Mouse (Mus musculus) heart, embryonic 16.5 days (tissue): ENCODE measurements at regions not wholly inside any gene's neighbourhood (a gene's known extent, or its start where the extent isn't known, plus 50 kb on each side); places are given as distances from the start of the nearest gene placed in this dataset.

Experiments used
- ATAC-seq: fragments of 200-750 bp; cut with Nextera tagmentation; replicated peaks from 2 replicates; pipeline ENCODE4 v1.8.0; 2017; ENCODE audit warnings: moderate number of reproducible peaks; ENCODE audit not compliant: insufficient read depth, low FRiP score; ENCODE audit errors: extremely low read depth
- H3K27ac ChIP-seq: fragments of 300-500 bp; sonication (generic); 2 replicates; pipeline ENCODE4 v1.5.1; 2014; ENCODE audit warnings: mild to moderate bottlenecking, low read length, control low read depth, moderate library complexity
- H3K27me3 ChIP-seq: fragments of 300-500 bp; sonication (generic); 2 replicates; pipeline ENCODE4 v1.6.1; 2014; ENCODE audit warnings: low read length, mixed read lengths; ENCODE audit not compliant: control insufficient read depth, insufficient read depth
- H3K36me3 ChIP-seq: fragments of 300-500 bp; sonication (generic); 2 replicates; pipeline ENCODE4 v1.6.1; 2014; ENCODE audit not compliant: control insufficient read depth, insufficient read depth
- H3K4me1 ChIP-seq: fragments of 300-500 bp; sonication (generic); 2 replicates; pipeline ENCODE4 v1.6.1; 2014; ENCODE audit warnings: low read length, mixed read lengths; ENCODE audit not compliant: control insufficient read depth, insufficient read depth
- H3K4me2 ChIP-seq: fragments of 300-500 bp; sonication (generic); 2 replicates; pipeline ENCODE4 v1.6.1; 2014; ENCODE audit warnings: low read depth, mild to moderate bottlenecking, control low read depth, low read length
- H3K4me3 ChIP-seq: fragments of 300-500 bp; sonication (generic); 2 replicates; pipeline ENCODE4 v1.5.1; 2014; ENCODE audit warnings: mild to moderate bottlenecking, control low read depth, low read length
- H3K9ac ChIP-seq: fragments of 300-500 bp; sonication (generic); 2 replicates; pipeline ENCODE4 v1.6.1; 2014; ENCODE audit warnings: low read length, control low read depth
- H3K9me3 ChIP-seq: fragments of 300-500 bp; sonication (generic); replicated peaks from 2 replicates; pipeline ENCODE4 v1.6.1; 2016; ENCODE audit warnings: low read length; ENCODE audit not compliant: control insufficient read depth
- WGBS: fragments of 180-500 bp; shearing (Covaris S2); extraction: QIAGEN DNeasy Blood & Tissue Kit; methylation state at CpG from one replicate; pipeline ENCODE4 v1.1.7; 2014; 5-methylcytosine and 5-hydroxymethylcytosine counted together

DNA sequence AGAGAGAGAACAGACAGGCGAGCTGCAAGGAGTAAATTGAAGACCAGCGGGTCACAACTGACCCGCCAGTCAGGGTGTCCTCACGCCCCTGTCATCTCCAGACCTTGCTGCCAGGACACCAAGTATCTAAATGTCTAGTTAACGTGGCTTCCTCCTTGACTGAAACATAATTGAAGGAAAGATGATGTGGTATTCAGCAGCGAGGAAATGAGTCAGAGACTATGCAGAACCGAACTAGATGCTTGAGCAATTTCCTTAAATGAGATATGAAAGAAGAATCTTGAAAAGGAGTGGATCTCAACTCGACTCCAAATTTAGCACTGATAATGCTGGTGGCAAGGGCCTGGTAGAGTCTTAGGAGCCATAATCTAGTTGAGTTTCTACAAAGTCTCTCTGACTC, 329.3 kb upstream of the Fam92a start:
- H3K4me3 ChIP-seq: no peak overlapping the region
- no peak overlapping the region for H3K27ac ChIP-seq
- WGBS: 60% methylated on average over 8 of the region's 8 CpGs
- no peak overlapping the region for H3K9ac ChIP-seq
- H3K4me1 ChIP-seq: peaks cover 2% of the 10 kb centered on the region
- no peak overlapping the region for H3K4me2 ChIP-seq
- no peak for ATAC-seq
- H3K9me3 ChIP-seq: no peaks in the 10 kb centered on the region
- H3K36me3 ChIP-seq: no peaks in the 10 kb centered on the region
- H3K27me3 ChIP-seq: no peaks in the 10 kb centered on the region

- no peaks in the 10 kb centered on the region for H3K9me3 ChIP-seq
- no peaks in the 10 kb centered on the region for H3K4me1 ChIP-seq
- ATAC-seq: no peak
- H3K4me3 ChIP-seq: no peak overlapping the region
- H3K27me3 ChIP-seq: no peaks in the 10 kb centered on the region
- no peak overlapping the region for H3K9ac ChIP-seq
- WGBS: 19% methylated on average over 4 of the region's 4 CpGs
- no peak overlapping the region for H3K27ac ChIP-seq
- no peaks in the 10 kb centered on the region for H3K36me3 ChIP-seq
- no peak overlapping the region for H3K4me2 ChIP-seq
Observed at GRCm38 (mm10) chr4:12498426-12498825, 326.6 kb upstream of the Fam92a start.

GRCm38 (mm10) chr4:12492468-12492867, 320.7 kb upstream of the Fam92a start:
- Histone ChIP-seq H3K9ac (no peak overlapping the region), H3K27ac (no peak overlapping the region), H3K4me2 (no peak overlapping the region), H3K4me1 (no peaks in the 10 kb centered on the region), H3K4me3 (no peak overlapping the region), H3K9me3 (no peaks in the 10 kb centered on the region), H3K27me3 (no peaks in the 10 kb centered on the region), H3K36me3 (no peaks in the 10 kb centered on the region)
- WGBS: 63% methylated on average over 2 of the region's 2 CpGs
- no peak for ATAC-seq

DNA sequence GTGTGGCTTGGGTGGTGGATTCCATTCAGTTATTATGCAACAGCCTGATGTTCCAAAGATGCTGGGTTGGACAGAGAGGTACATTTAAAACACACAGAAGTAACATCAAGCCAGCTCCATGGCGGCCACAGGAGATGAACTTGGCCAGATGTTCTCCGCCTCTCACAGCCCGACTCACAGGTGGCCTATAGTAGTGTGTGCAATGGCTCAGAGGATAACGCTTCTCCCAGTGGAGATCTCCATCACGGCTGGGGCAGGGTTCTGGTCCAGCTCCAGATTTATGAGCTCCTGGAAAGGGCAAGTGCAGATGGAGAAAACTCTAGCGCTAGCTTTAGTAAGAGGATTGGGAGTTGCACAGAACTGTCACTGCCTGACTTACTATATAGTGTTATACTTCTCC, 319.5 kb upstream of the Fam92a start:
- H3K36me3 ChIP-seq: no peaks in the 10 kb centered on the region
- no peak overlapping the region for H3K4me3 ChIP-seq
- no peaks in the 10 kb centered on the region for H3K9me3 ChIP-seq
- no peak overlapping the region for H3K27ac ChIP-seq
- no peak overlapping the region for H3K9ac ChIP-seq
- no peak overlapping the region for H3K4me2 ChIP-seq
- no peaks in the 10 kb centered on the region for H3K4me1 ChIP-seq
- WGBS: 86% methylated on average over 6 of the region's 6 CpGs
- no peaks in the 10 kb centered on the region for H3K27me3 ChIP-seq
- ATAC-seq: no peak

- no peak for ATAC-seq
- H3K4me3 ChIP-seq: no peak overlapping the region
- no peaks in the 10 kb centered on the region for H3K4me1 ChIP-seq
- no peaks in the 10 kb centered on the region for H3K27me3 ChIP-seq
- H3K9ac ChIP-seq: no peak overlapping the region
- H3K9me3 ChIP-seq: no peaks in the 10 kb centered on the region
- no peak overlapping the region for H3K27ac ChIP-seq
- no peaks in the 10 kb centered on the region for H3K36me3 ChIP-seq
- WGBS: 56% methylated on average over 3 of the region's 3 CpGs
- H3K4me2 ChIP-seq: no peak overlapping the region
Observed at GRCm38 (mm10) chr4:12490066-12490465, 318.3 kb upstream of the Fam92a start.

- H3K9me3 ChIP-seq: no peaks in the 10 kb centered on the region
- H3K4me2 ChIP-seq: no peak overlapping the region
- H3K27ac ChIP-seq: no peak overlapping the region
- no peaks in the 10 kb centered on the region for H3K4me1 ChIP-seq
- H3K4me3 ChIP-seq: no peak overlapping the region
- ATAC-seq: no peak
- H3K9ac ChIP-seq: no peak overlapping the region
- H3K36me3 ChIP-seq: no peaks in the 10 kb centered on the region
- H3K27me3 ChIP-seq: no peaks in the 10 kb centered on the region
- WGBS: 57% methylated on average over 6 of the region's 6 CpGs
Observed at GRCm38 (mm10) chr4:12489358-12489757, 317.5 kb upstream of the Fam92a start.

DNA sequence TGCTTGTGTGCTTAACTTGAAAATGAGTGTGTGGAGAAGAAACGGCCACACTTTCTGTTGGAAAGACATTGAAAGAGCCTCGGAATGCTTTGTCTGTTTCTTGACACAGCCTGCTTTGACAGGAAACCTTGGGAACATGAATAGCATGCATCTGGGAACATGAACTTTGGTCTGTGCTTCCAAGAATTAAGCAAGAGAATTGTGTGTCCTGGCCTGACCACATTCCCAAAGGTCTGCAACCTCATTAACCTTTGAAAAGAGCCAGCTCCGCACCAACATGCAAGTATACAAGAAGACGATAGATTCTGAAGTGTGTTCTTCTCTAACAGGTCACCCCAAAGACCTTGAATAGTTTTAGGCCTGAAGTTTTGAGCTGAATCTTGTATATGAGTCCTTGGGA, 309.7 kb upstream of the Fam92a start:
- Histone ChIP-seq H3K9ac (no peak overlapping the region), H3K27ac (no peak overlapping the region), H3K4me3 (no peak overlapping the region), H3K4me2 (no peak overlapping the region), H3K9me3 (no peaks in the 10 kb centered on the region), H3K4me1 (no peaks in the 10 kb centered on the region), H3K27me3 (no peaks in the 10 kb centered on the region), H3K36me3 (no peaks in the 10 kb centered on the region)
- 80% methylated on average over 4 of the region's 4 CpGs for WGBS
- no peak for ATAC-seq

GRCm38 (mm10) chr4:12476717-12477116, 304.9 kb upstream of the Fam92a start:
- H3K4me3 ChIP-seq: no peak overlapping the region
- H3K27me3 ChIP-seq: no peaks in the 10 kb centered on the region
- no peaks in the 10 kb centered on the region for H3K36me3 ChIP-seq
- no peaks in the 10 kb centered on the region for H3K4me1 ChIP-seq
- no peaks in the 10 kb centered on the region for H3K9me3 ChIP-seq
- WGBS: 76% methylated on average over 7 of the region's 7 CpGs
- H3K27ac ChIP-seq: no peak overlapping the region
- H3K9ac ChIP-seq: no peak overlapping the region
- ATAC-seq: no peak
- H3K4me2 ChIP-seq: no peak overlapping the region

- 59% methylated on average over 4 of the region's 4 CpGs for WGBS
- H3K4me2 ChIP-seq: no peak overlapping the region
- no peaks in the 10 kb centered on the region for H3K9me3 ChIP-seq
- H3K4me1 ChIP-seq: no peaks in the 10 kb centered on the region
- ATAC-seq: no peak
- no peak overlapping the region for H3K4me3 ChIP-seq
- no peaks in the 10 kb centered on the region for H3K27me3 ChIP-seq
- H3K36me3 ChIP-seq: no peaks in the 10 kb centered on the region
- no peak overlapping the region for H3K9ac ChIP-seq
- no peak overlapping the region for H3K27ac ChIP-seq
Observed at GRCm38 (mm10) chr4:12474981-12475568, 303.3 kb upstream of the Fam92a start.

DNA sequence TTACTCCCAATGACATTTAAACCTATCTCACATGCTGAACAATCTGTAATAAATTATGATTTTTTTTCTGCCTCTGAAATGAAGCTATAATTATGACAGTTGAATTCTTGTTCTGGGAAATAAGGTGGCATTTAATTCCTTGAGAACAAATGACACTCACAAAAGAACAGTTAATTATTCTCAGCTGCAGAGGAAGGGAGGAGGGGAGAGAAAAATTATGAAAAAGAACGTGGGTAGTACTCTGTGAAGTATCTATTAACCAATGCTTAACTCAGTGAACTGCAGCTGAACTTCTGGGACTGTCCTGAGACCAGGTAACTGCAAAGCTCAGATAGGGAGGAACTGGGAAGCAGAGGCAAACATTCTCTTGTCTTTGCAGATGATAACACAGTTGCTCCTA, 302.6 kb upstream of the Fam92a start:
- Histone ChIP-seq H3K27ac (no peak overlapping the region), H3K4me1 (no peaks in the 10 kb centered on the region), H3K4me3 (no peak overlapping the region), H3K4me2 (no peak overlapping the region), H3K9me3 (no peaks in the 10 kb centered on the region), H3K9ac (no peak overlapping the region), H3K27me3 (no peaks in the 10 kb centered on the region), H3K36me3 (no peaks in the 10 kb centered on the region)
- no peak for ATAC-seq
- WGBS: 42% methylated on average over 1 of the region's 1 CpGs
